Mouse (Mus musculus): Measurements from ENCODE around the gene BC005561. TPM values are rescaled to one million over a fixed set of nuclear protein-coding genes. Genes with fewer than 3 reads are reported as not detected.
"Not testable (repeated sequence)": the region's sequence is repeated elsewhere in the genome, so short reads cannot be mapped to it uniquely, and the experiment has no call there.

Gene BC005561
- polyA plus RNA-seq, 1 experiment from 2014 or later: 18.3 TPM

DNA sequence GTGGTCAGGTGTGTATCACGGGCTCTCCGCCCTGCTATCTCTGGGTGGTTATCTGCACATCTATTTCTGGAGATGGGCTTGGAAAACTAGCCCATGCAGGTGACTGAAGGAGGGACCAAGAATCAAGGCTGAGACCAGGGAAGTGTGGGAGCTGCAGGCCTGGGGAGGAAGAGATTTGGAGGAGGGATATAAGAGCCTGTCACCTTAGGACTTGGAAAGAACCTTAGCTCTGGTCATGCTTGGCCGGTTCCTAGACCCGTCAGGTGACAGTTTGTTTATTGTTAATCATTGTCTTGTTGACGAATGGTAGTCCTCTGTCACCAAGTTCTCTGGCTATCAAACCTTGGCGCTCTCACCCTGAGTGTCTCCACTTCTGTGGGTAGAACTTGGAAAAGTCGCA, 27.8 kb upstream of the BC005561 start:
- 88% methylated on average over 7 of the region's 7 CpGs for WGBS
- H3K27ac ChIP-seq (replicated peaks): no peak overlapping the region
- H3K4me3 ChIP-seq: no peak overlapping the region
- H3K9me3 ChIP-seq: no peaks in the 10 kb centered on the region
- no peak overlapping the region for H3K4me2 ChIP-seq (replicated peaks)
- H3K27me3 ChIP-seq: no peaks in the 10 kb centered on the region
- H3K36me3 ChIP-seq: peaks cover 62% of the 10 kb centered on the region
- H3K9ac ChIP-seq (replicated peaks): no peak overlapping the region
- H3K4me1 ChIP-seq: no peaks in the 10 kb centered on the region
- no peak for ATAC-seq (ENCODE audit: low FRiP score, low read depth)

DNA sequence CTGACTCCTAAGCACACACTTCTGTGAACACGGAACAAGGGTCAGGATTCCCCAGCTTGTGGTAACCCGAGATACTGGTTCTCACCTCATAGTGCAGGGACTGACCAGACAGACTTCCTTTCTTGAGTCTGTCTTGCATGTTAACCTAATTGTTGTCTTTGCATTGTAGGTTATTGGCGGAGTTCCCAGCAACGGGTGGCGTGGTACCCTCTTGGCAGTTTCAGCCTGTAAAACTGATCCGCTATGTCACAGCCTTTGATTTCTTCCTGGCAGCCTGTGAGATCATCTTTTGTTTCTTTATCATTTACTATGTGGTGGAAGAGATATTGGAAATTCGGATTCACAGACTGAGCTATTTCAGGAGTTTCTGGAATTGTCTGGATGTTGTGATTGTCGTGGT, 25.3 kb upstream of the BC005561 start:
- no peak overlapping the region for H3K4me3 ChIP-seq
- no peaks in the 10 kb centered on the region for H3K27me3 ChIP-seq
- H3K4me1 ChIP-seq: no peaks in the 10 kb centered on the region
- H3K4me2 ChIP-seq (replicated peaks): no peak overlapping the region
- WGBS: 87% methylated on average over 8 of the region's 8 CpGs
- H3K27ac ChIP-seq (replicated peaks): no peak overlapping the region
- H3K9ac ChIP-seq (replicated peaks): no peak overlapping the region
- peaks cover 66% of the 10 kb centered on the region for H3K36me3 ChIP-seq
- ATAC-seq (ENCODE audit: low FRiP score, low read depth): no peak
- H3K9me3 ChIP-seq: no peaks in the 10 kb centered on the region

DNA sequence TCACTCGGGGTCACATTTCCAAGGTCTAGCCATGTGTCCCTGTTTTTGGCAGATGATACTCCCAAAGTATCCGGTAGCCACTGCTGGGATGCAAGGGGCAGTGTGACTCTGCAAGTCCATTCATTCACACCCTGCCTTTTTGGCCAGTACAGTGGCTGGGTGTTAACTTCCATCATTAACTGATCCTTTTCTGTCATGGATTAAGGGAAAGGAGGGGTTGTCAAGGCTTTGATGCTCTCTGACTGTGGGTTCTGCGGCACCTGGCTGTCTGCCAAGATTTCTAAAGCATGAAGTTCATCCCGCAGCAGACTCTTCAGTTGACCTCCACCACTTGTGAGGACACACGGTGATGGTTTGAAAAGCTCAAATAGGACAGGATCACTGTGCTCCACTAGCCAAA, 16.6 kb upstream of the BC005561 start:
- Histone ChIP-seq H3K9me3 (no peaks in the 10 kb centered on the region), H3K27ac (replicated peaks) (no peak overlapping the region), H3K4me2 (replicated peaks) (no peak overlapping the region), H3K4me3 (no peak overlapping the region), H3K36me3 (peaks cover 62% of the 10 kb centered on the region), H3K27me3 (no peaks in the 10 kb centered on the region), H3K9ac (replicated peaks) (no peak overlapping the region), H3K4me1 (no peaks in the 10 kb centered on the region)
- ATAC-seq (ENCODE audit: low FRiP score, low read depth): no peak
- WGBS: 79% methylated on average over 5 of the region's 5 CpGs

DNA sequence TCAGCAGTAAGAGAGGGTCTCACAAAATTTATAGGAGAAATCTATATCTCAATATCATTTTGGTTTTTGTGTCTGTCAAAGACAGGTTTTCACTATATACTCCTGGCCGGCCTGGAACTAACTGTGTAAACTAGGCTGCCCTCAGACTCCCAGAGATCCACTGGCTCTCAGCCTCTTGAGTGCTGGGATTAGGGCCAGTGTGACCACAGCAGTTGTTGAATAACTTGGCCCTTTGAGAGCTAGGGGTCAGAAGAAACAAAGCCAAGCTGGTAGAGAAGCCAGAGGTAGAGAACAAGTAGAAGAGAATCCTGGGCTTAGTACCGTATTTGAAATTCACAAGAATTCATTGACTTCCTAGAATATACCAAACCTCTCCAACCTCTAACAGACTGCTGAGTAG, 3.3 kb upstream of the BC005561 start:
- H3K4me2 ChIP-seq (replicated peaks): no peak overlapping the region
- no peak overlapping the region for H3K4me3 ChIP-seq
- H3K27ac ChIP-seq (replicated peaks): no peak overlapping the region
- H3K4me1 ChIP-seq: peaks cover 11% of the 10 kb centered on the region
- 79% methylated on average over 2 of the region's 2 CpGs for WGBS
- ATAC-seq (ENCODE audit: low FRiP score, low read depth): no peak
- H3K27me3 ChIP-seq: no peaks in the 10 kb centered on the region
- peaks cover 24% of the 10 kb centered on the region for H3K36me3 ChIP-seq
- H3K9ac ChIP-seq (replicated peaks): no peak overlapping the region
- no peaks in the 10 kb centered on the region for H3K9me3 ChIP-seq

DNA sequence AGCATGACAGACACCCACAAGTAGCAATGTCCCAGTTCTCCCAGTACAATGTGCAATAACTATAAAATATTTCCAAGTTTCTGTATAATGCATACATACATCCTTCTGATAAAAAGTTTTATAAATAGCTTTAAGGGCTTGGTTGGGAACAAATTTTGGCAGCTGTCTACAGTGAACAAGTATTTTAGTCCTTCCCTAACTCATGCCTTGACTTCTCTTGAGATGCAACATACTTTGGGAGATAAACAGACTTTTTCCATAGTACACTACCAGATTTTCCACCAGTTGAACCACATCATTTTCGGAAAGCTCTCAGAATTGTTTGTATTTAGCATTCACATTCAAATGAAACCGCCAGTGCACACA, 340 bp upstream of the BC005561 start:
- peak overlapping the region; percentile 69 for H3K4me2 ChIP-seq (replicated peaks)
- WGBS: 0% methylated on average over 2 of the region's 2 CpGs
- no peaks in the 10 kb centered on the region for H3K27me3 ChIP-seq
- ATAC-seq (ENCODE audit: low FRiP score, low read depth): peak; percentile 51; the same call in 1 of the 2 replicates
- peaks cover 14% of the 10 kb centered on the region for H3K36me3 ChIP-seq
- H3K9me3 ChIP-seq: peaks cover 10% of the 10 kb centered on the region; the same call in 1 of the 2 replicates
- peak overlapping the region; percentile 90; the same call in 1 of the 2 replicates for H3K27ac ChIP-seq (replicated peaks)
- peak overlapping the region; percentile 84 for H3K4me3 ChIP-seq
- peaks cover 12% of the 10 kb centered on the region for H3K4me1 ChIP-seq
- peak overlapping the region; percentile 89; the same call in 1 of the 2 replicates for H3K9ac ChIP-seq (replicated peaks)

DNA sequence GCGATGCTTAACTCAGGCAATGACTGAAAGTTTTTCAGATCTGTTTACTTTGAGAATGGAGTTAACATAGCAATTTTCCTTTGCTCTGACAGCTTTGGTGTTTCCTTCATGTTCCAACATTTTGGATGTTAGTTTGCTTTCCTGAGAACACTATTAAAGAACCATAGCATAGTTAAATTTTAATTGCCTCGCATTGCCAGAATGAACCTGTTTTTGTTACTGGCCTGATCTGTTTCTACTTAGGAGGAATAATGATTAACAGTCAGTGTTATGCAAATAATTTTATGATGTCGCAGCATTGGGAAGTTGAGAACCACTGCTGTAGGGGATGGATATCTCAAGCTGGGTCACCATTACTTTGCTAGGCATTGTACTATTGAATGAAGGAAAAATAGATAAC, 3.1 kb downstream of the BC005561 start:
- peaks cover 12% of the 10 kb centered on the region for H3K4me1 ChIP-seq
- H3K4me2 ChIP-seq (replicated peaks): no peak overlapping the region
- peaks cover 29% of the 10 kb centered on the region for H3K36me3 ChIP-seq
- no peaks in the 10 kb centered on the region for H3K27me3 ChIP-seq
- no peak overlapping the region for H3K4me3 ChIP-seq
- ATAC-seq (ENCODE audit: low FRiP score, low read depth): no peak
- no peak overlapping the region for H3K27ac ChIP-seq (replicated peaks)
- WGBS: 96% methylated on average over 3 of the region's 3 CpGs
- H3K9me3 ChIP-seq: peaks cover 28% of the 10 kb centered on the region
- H3K9ac ChIP-seq (replicated peaks): no peak overlapping the region

DNA sequence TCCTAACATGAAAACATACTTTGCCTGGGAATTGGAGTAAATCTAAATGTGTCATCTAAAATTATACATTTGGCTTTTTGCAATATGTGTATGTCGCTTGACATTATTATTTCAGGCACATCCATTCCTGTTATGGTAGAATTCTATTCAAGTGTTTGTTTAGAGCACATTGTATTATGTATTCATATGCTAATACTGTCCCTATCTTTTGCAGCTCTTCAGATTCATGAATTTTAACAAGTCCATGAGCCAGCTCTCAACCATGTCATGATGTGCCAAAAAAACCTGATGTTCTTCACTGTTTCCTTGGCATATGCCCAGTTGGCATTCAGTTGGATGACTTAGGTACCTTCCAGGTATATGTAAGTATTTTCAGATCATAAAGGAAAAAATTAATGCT, 30.5 kb downstream of the BC005561 start:
- H3K4me3 ChIP-seq: no peak overlapping the region
- no peaks in the 10 kb centered on the region for H3K27me3 ChIP-seq
- 91% methylated on average over 1 of the region's 1 CpGs for WGBS
- no peaks in the 10 kb centered on the region for H3K4me1 ChIP-seq
- peaks cover 68% of the 10 kb centered on the region for H3K36me3 ChIP-seq
- H3K4me2 ChIP-seq (replicated peaks): no peak overlapping the region
- H3K9ac ChIP-seq (replicated peaks): no peak overlapping the region
- H3K9me3 ChIP-seq: no peaks in the 10 kb centered on the region
- no peak for ATAC-seq (ENCODE audit: low FRiP score, low read depth)
- H3K27ac ChIP-seq (replicated peaks): no peak overlapping the region

DNA sequence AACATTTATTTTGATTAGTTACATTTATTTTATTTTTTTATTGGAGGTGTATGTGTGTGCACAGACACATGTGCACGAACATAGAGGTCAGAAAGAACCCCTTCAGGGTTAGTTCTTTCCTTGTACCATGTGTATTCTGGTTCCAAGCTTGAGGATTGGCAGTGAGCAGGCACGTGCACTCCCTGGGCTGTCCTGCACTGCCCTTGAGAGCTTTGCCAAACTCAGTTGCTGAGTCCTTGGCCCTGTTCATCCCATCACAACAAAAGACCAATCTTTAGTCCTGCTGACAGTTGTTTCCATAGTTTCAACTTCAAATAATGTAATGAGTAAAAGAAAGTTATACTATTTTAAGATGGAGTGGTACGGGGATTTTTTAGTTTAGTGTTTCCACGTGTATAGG, 31.2 kb downstream of the BC005561 start:
- Histone ChIP-seq H3K4me2 (replicated peaks) (no peak overlapping the region), H3K4me1 (no peaks in the 10 kb centered on the region), H3K27ac (replicated peaks) (no peak overlapping the region), H3K27me3 (no peaks in the 10 kb centered on the region), H3K36me3 (peaks cover 74% of the 10 kb centered on the region), H3K4me3 (no peak overlapping the region), H3K9me3 (no peaks in the 10 kb centered on the region), H3K9ac (replicated peaks) (no peak overlapping the region)
- 94% methylated on average over 4 of the region's 4 CpGs for WGBS
- ATAC-seq (ENCODE audit: low FRiP score, low read depth): no peak

DNA sequence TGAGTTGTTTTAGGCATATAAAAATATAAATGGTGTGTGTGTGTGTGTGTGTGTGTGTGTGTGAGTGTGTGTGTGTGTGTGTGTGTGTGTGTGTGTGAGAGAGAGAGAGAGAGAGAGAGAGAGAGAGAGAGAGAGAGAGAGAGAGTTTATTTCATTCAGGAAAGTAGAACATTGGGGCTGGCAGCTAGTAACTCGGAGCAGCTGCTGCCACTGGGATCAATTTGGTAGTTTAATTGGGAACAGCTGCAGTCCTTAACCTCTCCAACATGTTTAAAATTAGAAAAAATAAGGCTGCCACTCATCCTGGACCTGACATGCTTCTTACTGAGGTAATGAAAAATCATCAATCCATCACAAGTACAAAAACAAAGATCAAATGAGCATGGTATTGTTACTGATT, 59.9 kb downstream of the BC005561 start:
- H3K9me3 ChIP-seq; H3K9ac ChIP-seq (replicated peaks); H3K4me2 ChIP-seq (replicated peaks); H3K27ac ChIP-seq (replicated peaks); H3K36me3 ChIP-seq; ATAC-seq (ENCODE audit: low FRiP score, low read depth); H3K4me3 ChIP-seq; H3K4me1 ChIP-seq; H3K27me3 ChIP-seq: not testable (repeated sequence)
- 44% methylated on average over 1 of the region's 1 CpGs for WGBS

DNA sequence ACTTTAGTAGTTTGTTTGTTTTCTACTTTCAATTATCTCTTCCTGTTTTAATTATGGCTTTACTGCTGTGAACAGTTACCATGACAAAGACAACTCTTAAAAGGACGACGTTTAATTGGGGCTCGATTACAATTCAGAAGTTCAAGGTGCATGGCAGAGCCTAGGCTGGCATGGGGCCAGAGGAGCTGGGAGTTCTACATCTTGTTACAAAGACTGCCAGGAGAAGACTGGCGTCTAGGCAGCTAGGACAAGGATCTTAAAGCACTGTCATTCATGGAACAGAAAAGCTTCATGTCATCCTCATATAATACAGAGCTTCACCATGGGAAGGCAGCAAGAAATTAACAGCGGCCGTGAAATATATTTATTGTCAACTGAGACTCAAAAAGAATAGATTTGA, 62.6 kb downstream of the BC005561 start:
- peaks cover 12% of the 10 kb centered on the region for H3K36me3 ChIP-seq
- H3K4me3 ChIP-seq: peak overlapping the region; percentile 64
- H3K9me3 ChIP-seq: peaks cover 15% of the 10 kb centered on the region
- 53% methylated on average over 6 of the region's 6 CpGs for WGBS
- H3K27ac ChIP-seq (replicated peaks): no peak overlapping the region
- H3K4me1 ChIP-seq: no peaks in the 10 kb centered on the region
- H3K4me2 ChIP-seq (replicated peaks): peak overlapping the region; percentile 41
- peak; percentile 24 for ATAC-seq (ENCODE audit: low FRiP score, low read depth)
- H3K27me3 ChIP-seq: no peaks in the 10 kb centered on the region
- no peak overlapping the region for H3K9ac ChIP-seq (replicated peaks)

DNA sequence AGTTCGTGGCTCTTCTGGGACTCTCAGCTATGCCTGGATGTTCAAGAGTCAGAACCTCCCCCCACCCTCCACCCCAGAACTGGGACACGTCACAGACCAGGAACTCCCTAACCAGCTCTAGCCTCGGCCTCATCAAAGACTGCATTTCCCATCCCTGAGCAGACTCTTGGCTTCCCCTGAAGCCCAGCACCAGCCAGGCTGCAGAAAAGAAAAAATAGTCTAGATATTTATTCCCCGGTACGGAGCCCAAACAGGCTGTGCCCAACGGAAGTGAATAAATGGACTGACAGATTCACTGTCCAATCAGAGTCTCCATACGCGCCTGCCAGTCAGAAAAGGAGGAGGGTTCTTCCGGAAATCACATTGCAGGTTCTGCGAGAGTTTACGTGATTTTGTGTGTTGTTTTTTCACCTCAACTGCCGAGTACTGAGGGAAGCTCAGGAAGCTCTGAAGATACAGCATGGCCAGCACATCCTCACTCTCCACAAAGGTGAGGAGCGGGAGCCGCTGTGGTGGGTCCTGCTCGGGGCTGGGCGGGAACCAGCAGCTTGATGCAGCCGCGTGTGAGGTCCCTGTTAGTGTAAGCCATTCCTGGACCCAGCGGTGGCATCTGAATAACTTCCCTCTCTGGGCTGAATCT, 63.2 kb downstream of the BC005561 start:
- H3K4me2 ChIP-seq (replicated peaks): peak overlapping the region; percentile 47
- not testable (repeated sequence) for H3K27me3 ChIP-seq, H3K4me1 ChIP-seq
- peak; percentile 98 for ATAC-seq (ENCODE audit: low FRiP score, low read depth)
- H3K9me3 ChIP-seq: peaks cover 15% of the 10 kb centered on the region
- H3K4me3 ChIP-seq: peak overlapping the region; percentile 64
- H3K36me3 ChIP-seq: peaks cover 12% of the 10 kb centered on the region
- 7% methylated on average over 18 of the region's 19 CpGs for WGBS
- peak overlapping the region; percentile 79 for H3K27ac ChIP-seq (replicated peaks)
- peak overlapping the region; percentile 80 for H3K9ac ChIP-seq (replicated peaks)
